ENCODE assay signal across 18 mouse cellular contexts in genomic region chr3:70783142-70783541, GRCm38 (mm10).
"Had no signal": no experiment of that assay in that cellular context is flagged by ENCODE, and none has a peak within 500 bp of the region (broad histone marks: within the 10 kb centered on the region; RNA-seq: fewer than 3 reads in every experiment).

No protein-coding gene starts in this region.

- DNase-seq: kidney, adult 11 months; kidney, adult 9 months; kidney, postnatal 14 days; layer of hippocampus, adult 9-11 months; liver, embryonic 13.5 days; lung, adult 2 months; lung, postnatal 14 days; lung, postnatal 4 days; retina, postnatal 1 day; right cerebral cortex, postnatal 25 days; spleen, adult 18-20 months; thymus, postnatal 25 days had no signal

- H3K4me2 ChIP-seq: limb, embryonic 13.5 days; liver, embryonic 13.5 days; midbrain, embryonic 11.5 days; midbrain, embryonic 15.5 days; neural tube, embryonic 13.5 days; stomach, embryonic 15.5 days had no signal

- H3K27ac ChIP-seq: layer of hippocampus, adult 2 months; limb, embryonic 13.5 days; liver, embryonic 13.5 days; midbrain, embryonic 15.5 days; neural tube, embryonic 13.5 days; stomach, embryonic 15.5 days had no signal

- H3K4me1 ChIP-seq: limb, embryonic 13.5 days; liver, embryonic 13.5 days; midbrain, embryonic 15.5 days; neural tube, embryonic 13.5 days; stomach, embryonic 15.5 days had no signal

- H3K4me3 ChIP-seq: layer of hippocampus, adult 2 months; limb, embryonic 13.5 days; liver, embryonic 13.5 days; midbrain, embryonic 15.5 days; neural tube, embryonic 13.5 days; stomach, embryonic 15.5 days had no signal

- ATAC-seq: midbrain, embryonic 15.5 days had no signal

- H3K36me3 ChIP-seq: limb, embryonic 13.5 days; liver, embryonic 13.5 days; midbrain, embryonic 15.5 days; neural tube, embryonic 13.5 days; stomach, embryonic 15.5 days had no signal

- H3K9ac ChIP-seq: limb, embryonic 13.5 days; liver, embryonic 13.5 days; midbrain, embryonic 15.5 days; neural tube, embryonic 13.5 days; stomach, embryonic 15.5 days had no signal

- H3K9me3 ChIP-seq: limb, embryonic 13.5 days; liver, embryonic 13.5 days; midbrain, embryonic 15.5 days; neural tube, embryonic 13.5 days; stomach, embryonic 15.5 days had no signal

- H3K27me3 ChIP-seq: limb, embryonic 13.5 days; liver, embryonic 13.5 days; midbrain, embryonic 15.5 days; neural tube, embryonic 13.5 days; stomach, embryonic 15.5 days had no signal
